Mouse (Mus musculus) lung, adult 2 months (tissue): ENCODE results near the gene Cog3.

Experiments
- CTCF ChIP-seq: fragments of 200-500 bp; IDR thresholded peaks from 2 replicates; pipeline ENCODE4 v1.5.1; 2011; ENCODE audit warnings: mild to moderate bottlenecking, low read length, control low read depth; ENCODE audit not compliant: insufficient read depth
- POLR2A ChIP-seq: fragments of 200-500 bp; IDR thresholded peaks from 2 replicates; pipeline ENCODE4 v1.6.1; 2011; ENCODE audit warnings: low read depth, mild to moderate bottlenecking, control low read depth, low read length, borderline replicate concordance; ENCODE audit errors: extremely low read depth

DNA sequence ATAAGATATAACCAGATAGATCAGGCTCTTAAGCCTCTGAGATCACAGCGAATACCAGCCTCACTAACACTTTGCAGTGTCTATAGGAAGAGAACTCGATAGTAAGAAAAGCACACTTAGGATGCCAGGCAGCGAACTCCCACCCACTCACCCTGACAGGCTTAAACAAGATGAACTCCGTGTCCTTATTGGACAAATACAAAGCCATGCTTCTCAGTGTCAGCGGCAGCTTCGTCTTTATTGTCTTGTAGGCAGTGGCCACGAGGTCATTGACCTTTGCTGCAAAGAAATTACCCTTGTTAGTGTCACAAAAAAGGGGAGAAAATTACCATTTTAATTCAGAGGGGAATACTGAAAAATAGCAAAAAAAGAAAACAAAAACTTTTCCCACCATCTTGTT lies 46.5 kb downstream of the Cog3 start:
- no peak for TF ChIP-seq POLR2A
- no peak for TF ChIP-seq CTCF
